Mouse (Mus musculus) kidney, embryonic 15.5 days (tissue): Measurements from ENCODE around the gene Tmem163. TPM values are rescaled to one million over a fixed set of nuclear protein-coding genes. Genes with fewer than 3 reads are reported as not detected.

Experiments
- ATAC-seq: fragments of 200-750 bp; cut with Nextera tagmentation; replicated peaks from 2 replicates; pipeline ENCODE4 v1.8.0; 2017; ENCODE audit warnings: moderate TSS enrichment; ENCODE audit not compliant: low FRiP score
- H3K27ac ChIP-seq: fragments of 300-500 bp; sonication (generic); 2 replicates; pipeline ENCODE4 v1.5.1; 2015; ENCODE audit warnings: mild to moderate bottlenecking, inconsistent platforms
- H3K27me3 ChIP-seq: fragments of 300-500 bp; sonication (generic); 2 replicates; pipeline ENCODE4 v1.6.1; 2015; ENCODE audit warnings: inconsistent platforms
- H3K36me3 ChIP-seq: fragments of 300-500 bp; sonication (generic); 2 replicates; pipeline ENCODE4 v1.6.1; 2015; ENCODE audit warnings: inconsistent platforms
- H3K4me1 ChIP-seq: fragments of 300-500 bp; sonication (generic); 2 replicates; pipeline ENCODE4 v1.6.1; 2015; ENCODE audit warnings: inconsistent platforms
- H3K4me2 ChIP-seq: fragments of 300-500 bp; sonication (generic); 2 replicates; pipeline ENCODE4 v1.6.1; 2015; ENCODE audit warnings: moderate library complexity, mild to moderate bottlenecking, inconsistent platforms
- H3K4me3 ChIP-seq: fragments of 300-500 bp; sonication (generic); replicated peaks from 2 replicates; pipeline ENCODE4 v1.5.1; 2015; ENCODE audit warnings: mild to moderate bottlenecking, inconsistent platforms
- H3K9ac ChIP-seq: fragments of 300-500 bp; sonication (generic); 2 replicates; pipeline ENCODE4 v1.6.1; 2015; ENCODE audit warnings: mild to moderate bottlenecking, inconsistent platforms
- H3K9me3 ChIP-seq: fragments of 300-500 bp; sonication (generic); replicated peaks from 2 replicates; pipeline ENCODE4 v1.6.1; 2016; ENCODE audit warnings: inconsistent platforms
- WGBS: fragments of 180-500 bp; shearing (Covaris S2); methylation state at CpG from one replicate; pipeline ENCODE4 v1.1.7; 2015; ENCODE audit warnings: mixed read lengths; 5-methylcytosine and 5-hydroxymethylcytosine counted together
- polyA plus RNA-seq: library from polyadenylated mRNA; unstranded; fragments of >200 nt; fragmentation: Nextera tagmentation; extraction: Ambion mirVana; gene quantifications from 2 replicates; pipeline ENCODE4 v1.2.1, GENCODE M21; 2015

The Tmem163 gene
- polyA plus RNA-seq, 1 experiment from 2014 or later, result 0.61 TPM

DNA sequence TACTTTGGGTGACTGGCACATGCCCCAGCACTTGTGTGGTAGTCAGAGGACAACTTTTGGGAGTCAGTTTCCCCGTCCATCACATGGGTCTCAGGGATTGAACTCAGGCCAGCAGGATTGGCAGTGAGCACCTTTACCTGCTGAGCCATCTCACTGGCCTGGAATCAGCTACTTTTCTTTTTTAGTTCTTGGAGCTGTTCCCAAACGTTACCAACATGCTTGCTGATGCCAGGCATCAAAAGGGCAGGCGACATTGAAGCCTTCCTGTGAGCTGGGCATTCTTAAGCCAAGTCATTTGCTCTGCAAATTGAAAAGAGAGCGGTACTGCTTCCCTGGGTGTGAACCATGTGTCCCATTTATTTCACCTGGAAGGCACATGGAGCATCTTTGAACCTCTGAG lies 137.8 kb downstream of the Tmem163 start:
- Histone ChIP-seq H3K27me3 (peaks cover 34% of the 10 kb centered on the region), H3K36me3 (no peaks in the 10 kb centered on the region), H3K4me1 (peaks cover 10% of the 10 kb centered on the region), H3K9me3 (no peaks in the 10 kb centered on the region), H3K9ac (no peak overlapping the region), H3K27ac (no peak overlapping the region), H3K4me3 (no peak overlapping the region), H3K4me2 (no peak overlapping the region)
- 81% methylated on average over 4 of the region's 4 CpGs for WGBS
- ATAC-seq, result no peak

DNA sequence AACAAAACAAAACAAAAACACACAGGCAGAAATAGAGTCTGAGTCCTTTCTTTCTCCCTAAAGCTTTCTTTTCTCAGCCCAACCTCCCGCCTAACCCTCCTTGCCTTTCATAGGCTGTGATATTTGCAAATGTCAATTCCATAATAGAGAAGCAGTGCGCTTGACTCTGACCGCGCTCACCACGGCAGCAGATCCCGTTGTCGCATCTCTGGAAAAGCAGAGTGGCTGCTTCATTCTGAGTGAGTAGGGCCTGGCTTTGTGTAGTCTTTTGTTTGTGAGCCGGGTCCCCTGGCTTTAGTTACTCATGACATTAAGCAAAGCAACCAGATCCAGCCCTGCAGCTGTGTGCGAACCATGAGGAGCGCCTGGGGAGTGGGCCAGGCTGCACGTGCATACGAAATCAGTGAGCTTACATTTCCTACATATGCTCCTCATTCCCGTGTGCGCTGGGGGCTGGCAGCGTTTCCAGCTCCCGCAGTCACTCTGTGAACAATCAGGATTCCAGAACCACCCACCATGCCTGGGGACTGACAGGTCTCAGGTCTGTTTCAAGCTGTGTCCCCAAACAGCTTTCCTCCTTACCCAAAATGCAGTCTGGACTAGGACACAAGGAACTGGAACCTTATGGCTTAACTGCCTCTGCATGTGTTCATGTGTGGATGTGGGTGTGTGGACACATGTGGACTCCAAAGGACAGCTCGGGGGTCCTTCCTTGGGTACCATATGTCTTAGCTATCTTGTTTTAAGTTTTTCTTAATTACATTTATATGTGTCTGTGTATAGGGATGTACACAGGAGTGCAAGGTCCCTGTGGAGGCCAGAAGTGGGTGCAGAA lies 141.9 kb downstream of the Tmem163 start:
- H3K4me2 ChIP-seq, result peak overlapping the region; percentile 39
- no peak overlapping the region for H3K4me3 ChIP-seq
- H3K27ac ChIP-seq, result no peak overlapping the region
- H3K9ac ChIP-seq, result no peak overlapping the region
- peaks cover 20% of the 10 kb centered on the region for H3K4me1 ChIP-seq
- 24% methylated on average over 17 of the region's 17 CpGs for WGBS
- H3K9me3 ChIP-seq, result no peaks in the 10 kb centered on the region
- no peaks in the 10 kb centered on the region for H3K36me3 ChIP-seq
- peaks cover 65% of the 10 kb centered on the region for H3K27me3 ChIP-seq
- peak; percentile 59; the same call in 1 of the 2 replicates for ATAC-seq

DNA sequence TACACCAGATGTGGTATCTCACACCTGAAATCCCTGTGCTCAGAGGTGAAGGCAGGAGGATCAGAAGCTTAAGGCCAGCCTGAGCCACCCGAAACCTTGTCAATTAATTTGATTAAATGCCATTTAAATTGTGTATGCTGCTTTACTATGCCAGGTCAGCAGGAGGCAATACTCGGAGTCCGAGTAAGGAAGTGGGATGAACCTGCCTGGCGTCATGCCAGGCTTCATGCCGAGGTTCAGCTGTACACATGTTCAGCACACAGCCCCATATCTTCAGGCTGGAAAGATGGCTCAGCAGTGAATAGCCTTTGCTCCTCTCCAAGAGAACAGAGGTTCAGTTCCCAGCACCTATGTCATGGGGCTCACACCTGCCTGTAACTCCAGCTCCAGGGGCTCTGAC lies 142.9 kb downstream of the Tmem163 start:
- 24% methylated on average over 5 of the region's 5 CpGs for WGBS
- no peak overlapping the region for H3K4me3 ChIP-seq
- H3K27me3 ChIP-seq, result peaks cover 57% of the 10 kb centered on the region
- no peaks in the 10 kb centered on the region for H3K36me3 ChIP-seq
- H3K9me3 ChIP-seq, result no peaks in the 10 kb centered on the region
- peaks cover 24% of the 10 kb centered on the region for H3K4me1 ChIP-seq
- no peak overlapping the region for H3K4me2 ChIP-seq
- ATAC-seq, result no peak
- H3K27ac ChIP-seq, result no peak overlapping the region
- no peak overlapping the region for H3K9ac ChIP-seq

GRCm38 (mm10) chr1:127531723-127532122 lies 147.6 kb downstream of the Tmem163 start:
- 59% methylated on average over 5 of the region's 5 CpGs for WGBS
- no peak overlapping the region for H3K9ac ChIP-seq

DNA sequence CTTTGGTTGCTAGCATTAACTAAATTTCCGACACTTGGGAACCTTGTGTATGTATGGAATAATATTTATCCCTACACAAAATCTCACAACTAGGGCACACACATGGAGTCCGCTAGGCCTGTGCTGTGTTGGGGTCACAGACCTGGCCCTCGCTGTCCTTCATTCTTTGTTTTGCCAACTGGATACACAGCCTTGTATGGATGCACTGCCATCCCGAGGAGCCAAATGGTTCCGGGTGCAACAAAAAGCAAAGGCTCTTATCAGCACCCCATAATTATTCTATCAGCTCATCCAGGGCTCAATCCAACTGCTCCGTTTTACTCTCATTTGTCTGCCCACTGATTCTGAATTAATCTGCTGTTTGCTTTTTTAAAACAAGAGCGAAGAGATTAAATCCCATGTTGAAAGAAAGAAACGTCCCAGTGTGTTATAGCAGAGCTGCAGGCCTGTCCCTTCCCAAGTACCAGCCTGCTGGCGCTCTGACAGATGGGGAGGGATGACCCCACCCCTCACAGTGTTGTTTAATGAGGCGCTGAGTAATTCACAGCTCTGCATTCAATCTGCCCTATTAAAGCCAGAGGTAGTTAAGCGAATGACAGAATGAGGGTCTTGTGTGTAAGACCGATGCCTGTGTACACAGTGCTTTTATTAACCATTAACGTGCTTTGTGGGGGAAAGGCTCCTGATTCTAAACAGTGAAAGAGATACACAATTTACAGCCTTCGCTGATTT lies 148.3 kb downstream of the Tmem163 start:
- ATAC-seq, result peak; percentile 91
- H3K36me3 ChIP-seq, result no peaks in the 10 kb centered on the region
- WGBS, result 23% methylated on average over 14 of the region's 14 CpGs
- peak overlapping the region; percentile 20 for H3K4me2 ChIP-seq
- H3K27ac ChIP-seq, result no peak overlapping the region
- H3K27me3 ChIP-seq, result peaks cover 51% of the 10 kb centered on the region
- H3K4me1 ChIP-seq, result peaks cover 17% of the 10 kb centered on the region
- H3K9ac ChIP-seq, result no peak overlapping the region
- no peaks in the 10 kb centered on the region for H3K9me3 ChIP-seq
- no peak overlapping the region for H3K4me3 ChIP-seq

More at GRCm38 (mm10) chr1:127531723-127532122, 147.6 kb downstream of the Tmem163 start:
- H3K4me3 ChIP-seq, result no peak overlapping the region
- ATAC-seq, result no peak
- peak overlapping the region; percentile 20 for H3K4me2 ChIP-seq
- H3K27me3 ChIP-seq, result peaks cover 58% of the 10 kb centered on the region
- H3K27ac ChIP-seq, result no peak overlapping the region
- H3K36me3 ChIP-seq, result no peaks in the 10 kb centered on the region
- peaks cover 22% of the 10 kb centered on the region for H3K4me1 ChIP-seq
- H3K9me3 ChIP-seq, result no peaks in the 10 kb centered on the region

- ATAC-seq, result peak; percentile 58; the same call in 1 of the 2 replicates
Observed at GRCm38 (mm10) chr1:127523364-127523763, 156.0 kb downstream of the Tmem163 start.

GRCm38 (mm10) chr1:127514888-127515287 lies 164.5 kb downstream of the Tmem163 start:
- Histone ChIP-seq H3K9me3 (no peaks in the 10 kb centered on the region), H3K27ac (no peak overlapping the region), H3K27me3 (no peaks in the 10 kb centered on the region; the same call in 1 of the 2 replicates), H3K9ac (no peak overlapping the region), H3K4me1 (no peaks in the 10 kb centered on the region), H3K36me3 (no peaks in the 10 kb centered on the region), H3K4me2 (no peak overlapping the region), H3K4me3 (no peak overlapping the region)
- ATAC-seq, result no peak
- 97% methylated on average over 10 of the region's 10 CpGs for WGBS

More at GRCm38 (mm10) chr1:127523364-127523763, 156.0 kb downstream of the Tmem163 start:
- Histone ChIP-seq H3K4me1 (no peaks in the 10 kb centered on the region), H3K4me3 (no peak overlapping the region), H3K36me3 (no peaks in the 10 kb centered on the region), H3K9me3 (no peaks in the 10 kb centered on the region), H3K27ac (no peak overlapping the region), H3K27me3 (peaks cover 10% of the 10 kb centered on the region; the same call in 1 of the 2 replicates), H3K9ac (no peak overlapping the region), H3K4me2 (no peak overlapping the region)
- 77% methylated on average over 8 of the region's 8 CpGs for WGBS

DNA sequence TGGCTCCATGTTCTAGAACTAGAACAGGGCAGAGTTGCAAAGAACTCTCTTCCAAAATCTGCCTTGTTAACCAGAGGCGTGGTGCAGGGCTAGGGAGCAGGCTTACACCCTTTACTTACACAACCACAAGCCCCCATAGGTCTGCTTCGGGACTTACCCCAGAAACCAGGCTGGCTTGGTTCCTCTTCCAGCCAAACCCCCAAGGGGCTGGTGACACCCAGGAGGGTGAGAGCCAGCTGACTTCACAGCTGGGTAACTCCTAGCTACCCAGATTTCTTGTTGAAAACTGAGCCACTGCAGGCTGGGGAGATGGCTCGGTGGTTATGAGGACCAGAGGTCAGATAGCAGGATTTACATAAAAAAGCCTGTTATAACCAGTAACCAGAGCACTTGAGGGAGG lies 164.9 kb downstream of the Tmem163 start:
- ATAC-seq, result no peak
- H3K4me3 ChIP-seq, result no peak overlapping the region
- H3K4me1 ChIP-seq, result no peaks in the 10 kb centered on the region
- no peak overlapping the region for H3K4me2 ChIP-seq
- H3K36me3 ChIP-seq, result no peaks in the 10 kb centered on the region
- no peaks in the 10 kb centered on the region for H3K9me3 ChIP-seq
- H3K27me3 ChIP-seq, result no peaks in the 10 kb centered on the region; the same call in 1 of the 2 replicates
- no peak overlapping the region for H3K9ac ChIP-seq
- 65% methylated on average over 3 of the region's 3 CpGs for whole genome bisulfite sequencing
- H3K27ac ChIP-seq, result no peak overlapping the region

DNA sequence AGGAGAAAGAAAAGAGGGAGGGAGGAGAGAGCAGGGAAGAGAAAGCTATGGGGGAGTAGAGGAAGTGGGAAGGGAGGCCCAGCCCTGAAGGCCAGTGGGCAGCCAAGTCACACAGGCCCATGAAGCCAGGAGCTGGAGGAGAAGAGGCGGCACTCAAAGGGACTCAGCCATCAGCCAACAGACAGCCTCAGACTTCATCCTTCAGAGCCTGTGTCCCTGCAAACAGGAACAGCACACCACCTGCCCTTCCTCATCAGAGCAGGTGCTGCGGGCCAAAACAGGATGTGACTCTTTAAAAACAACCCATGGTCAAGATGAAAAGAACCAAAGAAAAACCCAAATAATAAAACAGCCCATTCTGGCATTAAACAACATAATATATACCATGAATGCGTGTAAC lies 165.7 kb downstream of the Tmem163 start:
- Histone ChIP-seq H3K4me1 (no peaks in the 10 kb centered on the region), H3K9ac (no peak overlapping the region), H3K27me3 (no peaks in the 10 kb centered on the region; the same call in 1 of the 2 replicates), H3K36me3 (no peaks in the 10 kb centered on the region), H3K27ac (no peak overlapping the region), H3K9me3 (no peaks in the 10 kb centered on the region), H3K4me2 (no peak overlapping the region), H3K4me3 (no peak overlapping the region)
- WGBS, result 85% methylated on average over 3 of the region's 3 CpGs
- ATAC-seq, result no peak

DNA sequence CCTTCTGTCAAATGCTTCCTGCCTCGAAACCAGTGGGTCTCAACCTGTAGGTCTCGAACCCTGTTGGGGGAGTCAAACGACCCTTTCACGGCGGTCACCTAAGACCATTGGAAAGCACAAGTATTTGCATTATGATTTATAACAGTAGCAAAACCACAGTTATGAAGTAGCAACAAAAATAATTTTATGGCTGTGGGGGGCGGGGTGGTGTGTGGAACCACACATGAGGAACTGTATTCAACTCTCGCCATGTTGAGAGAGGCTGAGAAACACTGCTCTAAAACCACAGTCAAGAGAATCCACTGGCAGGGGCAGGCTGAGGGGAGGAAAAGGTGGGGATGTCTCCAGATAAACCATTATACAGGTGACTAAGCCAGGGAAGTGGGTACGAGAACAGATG lies 166.2 kb downstream of the Tmem163 start:
- no peaks in the 10 kb centered on the region; the same call in 1 of the 2 replicates for H3K27me3 ChIP-seq
- ATAC-seq, result no peak
- no peaks in the 10 kb centered on the region for H3K9me3 ChIP-seq
- H3K27ac ChIP-seq, result no peak overlapping the region
- H3K9ac ChIP-seq, result no peak overlapping the region
- H3K4me1 ChIP-seq, result no peaks in the 10 kb centered on the region
- H3K4me3 ChIP-seq, result no peak overlapping the region
- H3K4me2 ChIP-seq, result no peak overlapping the region
- H3K36me3 ChIP-seq, result no peaks in the 10 kb centered on the region
- WGBS, result 75% methylated on average over 8 of the region's 8 CpGs

DNA sequence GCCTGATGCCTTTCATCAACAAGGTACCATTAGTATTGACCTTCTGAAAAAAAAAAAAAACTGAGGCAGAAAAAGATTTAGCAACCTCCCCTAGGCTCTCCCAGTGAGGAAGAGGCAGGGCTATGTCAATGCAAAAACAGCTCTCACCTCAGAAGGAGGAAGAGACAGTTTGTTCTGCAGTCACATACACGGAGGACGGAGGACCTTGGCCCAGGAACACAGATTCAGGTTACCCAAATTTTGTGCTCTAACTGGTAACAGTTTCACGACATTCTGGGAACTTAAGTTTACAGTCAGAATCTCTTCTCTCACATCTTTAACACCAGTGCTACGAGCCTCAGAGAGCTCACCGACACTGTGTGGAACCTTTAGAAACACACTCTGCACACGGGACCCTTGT lies 166.6 kb downstream of the Tmem163 start:
- 72% methylated on average over 6 of the region's 6 CpGs for WGBS

GRCm38 (mm10) chr1:127511362-127511761 lies 168.0 kb downstream of the Tmem163 start:
- 84% methylated on average over 6 of the region's 6 CpGs for WGBS
- ATAC-seq, result no peak
- no peaks in the 10 kb centered on the region for H3K9me3 ChIP-seq
- no peak overlapping the region for H3K4me3 ChIP-seq
- no peak overlapping the region for H3K9ac ChIP-seq
- no peak overlapping the region for H3K4me2 ChIP-seq
- H3K27ac ChIP-seq, result no peak overlapping the region
- H3K4me1 ChIP-seq, result no peaks in the 10 kb centered on the region
- no peaks in the 10 kb centered on the region for H3K36me3 ChIP-seq
- H3K27me3 ChIP-seq, result no peaks in the 10 kb centered on the region; the same call in 1 of the 2 replicates

More for the DNA sequence above, 166.6 kb downstream of the Tmem163 start:
- Histone ChIP-seq H3K4me2 (no peak overlapping the region), H3K27ac (no peak overlapping the region), H3K27me3 (no peaks in the 10 kb centered on the region; the same call in 1 of the 2 replicates), H3K36me3 (no peaks in the 10 kb centered on the region), H3K9ac (no peak overlapping the region), H3K4me1 (no peaks in the 10 kb centered on the region), H3K9me3 (no peaks in the 10 kb centered on the region), H3K4me3 (no peak overlapping the region)
- ATAC-seq, result no peak
